Mouse (Mus musculus) retina, embryonic 14.5 days (tissue): ENCODE measurements around the gene Dhrs7c.
A peak's percentile ranks its signal among the peaks of the same experiment; 100 is the strongest.

Source experiments
- DNase-seq: peaks from one replicate; pipeline ENCODE4 v3.0.0-alpha.2; 2015; ENCODE audit warnings: low spot score

Gene Dhrs7c

DNA sequence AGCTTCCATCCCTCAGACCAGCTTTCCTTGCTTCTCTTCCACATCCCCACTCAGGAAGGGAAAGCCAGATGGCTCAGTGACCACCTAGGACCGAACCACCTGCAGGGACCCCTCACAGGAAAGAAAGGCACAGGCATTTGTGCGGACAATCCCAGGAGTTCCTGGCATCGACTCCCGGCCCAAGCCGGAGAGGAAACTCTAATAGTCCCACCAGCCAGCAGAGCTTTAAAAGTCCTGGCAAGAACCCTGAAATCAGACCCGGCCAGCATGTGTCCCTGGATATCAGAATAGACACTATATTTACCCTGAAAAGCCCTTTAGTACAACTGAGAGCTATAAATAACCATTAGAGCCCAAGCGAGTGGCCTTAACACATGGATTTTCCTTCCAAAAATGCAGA, at the start of gene Dhrs7c:
TSS of gene Dhrs7c (plus strand) at position 257 of the 400 bp plus-strand sequence.
- no peak for DNase-seq

DNA sequence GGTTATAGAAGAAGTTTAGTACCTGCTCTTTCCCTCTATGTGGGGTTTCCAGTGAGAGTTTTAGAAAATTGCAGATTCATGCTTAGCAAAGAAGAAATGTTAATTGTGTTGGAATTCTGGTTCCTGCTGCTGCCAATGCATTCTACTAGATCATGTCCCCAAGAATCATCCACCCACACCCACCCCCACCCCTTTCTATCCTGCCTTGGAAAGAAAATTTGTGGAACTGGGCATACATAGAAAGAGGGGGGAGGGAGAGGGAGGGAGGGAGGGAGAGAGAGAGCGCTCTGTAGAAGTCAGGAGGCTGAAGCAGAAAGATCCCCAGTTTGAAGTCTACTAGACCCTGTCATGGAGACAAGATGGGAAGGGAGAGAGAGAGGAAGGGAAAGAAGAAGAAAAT, 41.7 kb upstream of the Dhrs7c start:
- no peak for DNase-seq

DNA sequence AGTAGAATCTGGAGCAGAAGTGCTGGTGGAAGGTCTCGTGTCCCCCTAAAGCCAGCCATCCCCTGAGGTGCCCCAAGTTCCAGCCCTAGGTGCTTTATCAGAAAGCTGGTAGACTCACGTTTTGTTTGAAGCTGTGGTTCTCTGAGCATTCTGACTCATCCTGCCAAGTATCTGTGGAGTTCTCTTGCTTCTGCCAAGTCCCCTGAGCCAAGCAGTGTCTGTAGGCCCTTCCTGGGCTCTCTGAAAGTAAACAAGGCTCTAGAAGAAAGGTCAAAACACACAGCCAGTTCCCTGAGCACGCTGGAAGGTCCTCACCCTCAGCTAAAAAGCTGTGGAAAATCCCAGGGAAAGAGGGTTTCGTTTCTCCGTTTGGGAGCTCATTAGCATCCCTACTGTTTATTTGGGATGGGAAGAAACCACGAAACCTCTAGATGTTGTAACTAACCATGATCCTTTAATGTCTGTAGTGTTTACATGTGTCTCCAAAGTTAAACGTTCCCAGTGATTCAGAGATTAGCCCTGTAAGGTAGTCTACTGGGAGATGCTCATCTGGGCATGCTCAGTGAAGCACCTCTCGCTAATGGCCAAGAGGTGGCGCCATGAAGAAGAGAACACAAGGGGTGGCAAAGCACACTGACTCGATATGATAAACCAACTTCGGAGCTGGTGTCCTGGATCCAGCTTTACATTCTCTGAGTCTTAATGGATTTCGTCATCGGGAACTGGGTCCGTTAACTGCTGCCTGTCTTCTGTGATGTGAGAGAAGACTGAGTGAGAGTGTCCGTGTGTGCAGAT, 40.4 kb upstream of the Dhrs7c start:
- no peak for DNase-seq

DNA sequence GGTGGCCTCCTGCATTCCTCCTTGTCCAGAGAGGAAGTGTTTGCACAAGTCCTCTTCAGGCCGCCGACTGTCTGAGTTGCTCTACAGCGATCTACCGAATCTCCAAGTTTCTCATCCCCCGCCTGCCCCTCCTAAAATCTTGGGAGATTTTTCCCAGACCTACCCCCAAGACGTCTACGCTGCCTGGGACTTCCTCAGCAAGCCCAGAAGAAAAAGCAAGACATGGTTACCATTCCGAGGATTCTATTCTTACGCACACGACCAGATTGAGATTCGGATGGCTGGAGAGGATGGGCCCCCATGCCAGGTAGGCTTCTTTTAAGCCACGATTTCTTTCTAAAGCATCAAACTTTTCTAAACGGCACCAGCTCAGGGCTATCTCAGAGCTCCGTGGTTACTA, 26.9 kb upstream of the Dhrs7c start, which contains the start of gene Glp2r:
TSS of gene Glp2r (minus strand) at position 101 of the 400 bp plus-strand sequence.
- DNase-seq, result no peak

DNA sequence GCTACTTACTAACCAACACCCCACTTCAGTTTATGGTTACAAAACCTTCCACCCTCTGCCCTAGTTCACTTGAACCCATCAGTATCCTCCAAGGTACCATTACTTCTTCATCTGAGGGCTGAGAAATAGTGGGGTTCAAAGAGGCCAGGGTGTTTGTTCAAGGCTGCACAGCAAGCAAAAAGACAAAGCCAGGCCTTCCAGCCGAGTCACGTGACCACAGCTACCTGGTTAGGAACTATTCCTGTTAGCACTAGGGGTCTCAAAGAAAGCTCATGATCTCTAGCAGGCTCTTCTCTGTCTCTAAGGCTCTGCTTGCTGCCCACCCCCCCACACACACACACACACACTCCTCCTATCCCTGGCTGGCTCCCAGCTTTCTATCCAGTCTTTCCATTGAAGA, 26.3 kb upstream of the Dhrs7c start:
- DNase-seq, result no peak

DNA sequence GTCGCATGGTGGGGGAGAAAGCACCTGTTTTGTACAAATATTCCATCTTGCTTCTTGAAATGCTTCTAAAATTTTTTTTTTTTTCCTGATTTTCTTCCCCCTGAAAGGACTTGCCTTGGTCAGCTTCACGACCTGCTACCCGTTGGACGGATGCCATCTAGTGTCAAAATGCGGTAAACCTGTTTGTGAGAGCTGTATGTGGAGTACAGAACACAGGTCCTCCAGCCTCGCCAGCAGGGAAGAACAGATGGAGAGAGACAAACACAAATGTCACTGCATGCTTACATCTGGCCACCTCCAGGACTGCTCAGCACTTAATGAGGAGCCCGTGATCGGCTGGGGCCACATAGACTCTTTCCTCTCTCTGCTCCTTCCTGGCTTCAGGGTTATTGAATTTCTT, 25.4 kb upstream of the Dhrs7c start:
- peak; percentile 76 for DNase-seq

DNA sequence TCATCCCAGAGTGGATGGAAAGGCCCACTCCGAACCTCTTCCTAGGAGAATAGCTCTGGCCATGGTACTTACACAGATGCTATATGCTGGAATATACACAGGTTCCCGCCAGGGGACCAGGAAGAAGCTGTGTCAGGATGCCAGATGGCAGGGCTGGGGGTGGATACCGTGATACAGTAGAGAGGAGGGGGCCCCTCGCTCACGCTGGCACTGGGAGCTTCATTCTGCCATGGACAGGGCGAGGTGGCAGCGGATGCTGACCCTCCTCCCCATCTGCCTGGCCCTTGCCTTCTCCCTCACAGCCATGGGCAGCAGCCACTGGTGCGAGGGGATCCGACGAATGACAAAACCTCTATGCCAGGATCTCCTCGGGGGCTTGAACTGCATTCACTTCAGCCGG, 23.6 kb upstream of the Dhrs7c start, which contains the start of gene Gsg1l2:
TSS of gene Gsg1l2 (plus strand) at position 230 of the 400 bp plus-strand sequence.
- DNase-seq, result no peak

DNA sequence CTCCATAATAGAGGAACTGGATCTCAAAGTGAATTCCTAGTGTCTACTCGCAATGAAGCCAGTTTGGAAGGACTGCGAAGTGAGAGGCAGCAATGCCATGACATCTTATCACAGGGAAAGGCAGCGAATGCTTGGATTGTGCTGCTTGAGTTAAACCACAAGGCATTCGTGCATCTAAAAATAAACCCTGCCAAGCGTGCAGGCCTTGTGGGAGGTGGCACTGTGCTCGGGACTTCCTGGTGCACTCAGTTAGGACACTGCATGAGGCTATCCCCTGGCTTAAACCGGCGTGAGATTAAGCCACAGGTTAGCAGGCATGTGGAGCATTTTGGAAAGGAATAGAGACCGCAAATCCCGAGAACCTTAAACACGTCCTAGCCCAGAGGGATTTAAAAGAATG, 7.8 kb upstream of the Dhrs7c start:
- DNase-seq, result no peak

DNA sequence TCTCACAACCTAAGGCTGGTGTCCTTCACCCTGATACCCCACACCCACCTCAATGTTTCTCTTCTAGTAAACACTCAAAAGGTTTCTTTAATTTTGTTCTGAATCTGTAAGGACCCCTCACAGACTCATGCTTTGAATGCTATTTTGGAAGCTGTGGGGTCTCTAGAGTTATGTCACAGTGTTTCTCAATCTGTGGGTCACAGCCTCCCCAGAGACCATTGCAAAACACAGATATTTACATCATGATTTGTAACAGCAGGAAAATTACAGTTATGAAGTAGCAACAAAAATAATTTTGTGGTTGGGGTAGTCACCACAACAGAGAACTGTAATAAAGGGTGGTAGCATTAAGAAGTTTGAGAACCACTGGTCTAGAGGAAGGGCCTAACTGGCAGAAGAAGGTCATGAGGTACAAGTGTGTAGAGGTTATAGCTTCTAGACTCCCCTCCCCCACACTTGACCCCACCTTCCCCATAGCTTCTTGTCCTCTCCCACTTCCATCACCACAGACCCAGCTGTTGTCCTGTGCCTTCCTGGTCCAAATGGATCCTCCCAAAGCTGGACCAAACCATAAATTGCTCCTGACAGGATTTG, 2.2 kb downstream of the Dhrs7c start:
- no peak for DNase-seq

DNA sequence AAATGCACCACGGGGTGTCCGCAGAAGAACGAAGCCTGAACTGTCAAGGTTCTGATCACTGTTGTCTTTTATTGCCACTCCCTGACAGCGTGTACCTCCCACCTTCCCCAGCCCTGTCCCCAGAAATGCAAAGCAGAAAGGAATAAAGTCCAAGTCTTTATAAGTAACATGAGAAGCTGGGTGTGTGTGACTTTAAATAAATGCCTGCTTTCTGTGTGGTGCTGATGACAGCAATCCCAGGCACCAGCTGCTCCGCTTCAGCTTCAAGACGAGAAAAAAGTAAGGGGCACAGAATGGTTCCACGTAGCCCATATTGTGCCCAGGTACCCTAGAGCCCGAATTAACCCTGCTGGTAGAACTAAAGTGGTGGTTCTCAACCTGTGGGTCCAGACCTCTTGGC, 3.2 kb downstream of the Dhrs7c start:
- no peak for DNase-seq

DNA sequence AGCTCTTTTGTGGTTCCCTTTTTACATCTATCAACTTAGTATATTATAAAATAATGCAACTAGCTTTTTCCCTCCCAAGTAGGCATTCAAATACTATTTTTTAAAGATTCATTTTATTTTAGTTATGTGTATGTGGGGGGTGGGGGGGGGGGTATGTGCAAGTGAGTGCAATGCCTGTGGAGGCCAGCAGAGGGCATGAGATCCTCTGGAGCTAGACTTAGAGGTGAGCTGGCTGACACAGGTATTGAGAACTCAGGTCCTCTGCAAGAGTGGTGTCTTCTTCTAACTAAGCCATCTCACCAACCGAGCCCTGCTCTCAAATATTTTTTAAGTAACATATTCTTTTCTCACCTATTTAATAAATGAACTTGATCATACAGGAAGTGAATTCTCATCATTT, 7.6 kb downstream of the Dhrs7c start:
- no peak for DNase-seq

DNA sequence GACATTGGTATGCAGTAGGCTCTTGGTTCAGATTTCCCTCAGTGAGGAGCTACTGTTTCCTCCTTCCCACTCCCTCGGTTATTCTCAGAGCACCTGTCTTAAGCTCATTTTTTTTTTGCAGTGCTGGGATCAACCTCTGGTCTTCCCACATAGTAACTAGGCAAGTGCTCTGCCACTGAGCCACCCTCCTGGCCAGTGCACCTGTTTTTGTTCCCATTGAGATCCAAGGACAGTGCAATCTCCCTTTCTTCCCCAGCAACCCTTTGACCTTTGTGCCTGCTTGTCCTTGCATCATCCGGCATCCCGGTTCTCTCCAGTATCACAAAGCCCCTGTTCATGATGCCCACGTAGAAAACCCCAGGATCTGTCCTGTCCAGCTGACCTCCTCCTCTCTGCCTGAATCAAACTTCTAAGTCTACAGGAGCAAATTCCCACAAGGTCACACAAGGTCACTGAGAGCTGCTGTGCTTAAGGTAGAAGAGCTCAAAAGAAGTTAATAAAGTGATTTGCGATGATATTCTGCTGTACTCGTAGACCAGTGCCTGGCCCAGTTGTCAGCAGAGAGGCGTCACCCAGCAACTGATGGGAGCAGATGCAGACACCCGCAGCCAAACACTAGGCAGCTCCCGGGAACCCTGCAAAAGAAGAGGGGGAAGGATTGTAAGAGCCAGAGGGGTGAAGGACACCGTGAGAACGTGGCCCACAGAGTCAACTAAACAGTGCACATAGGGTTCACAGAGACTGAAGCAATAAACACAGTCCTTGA, 9.0 kb downstream of the Dhrs7c start:
- no peak for DNase-seq

DNA sequence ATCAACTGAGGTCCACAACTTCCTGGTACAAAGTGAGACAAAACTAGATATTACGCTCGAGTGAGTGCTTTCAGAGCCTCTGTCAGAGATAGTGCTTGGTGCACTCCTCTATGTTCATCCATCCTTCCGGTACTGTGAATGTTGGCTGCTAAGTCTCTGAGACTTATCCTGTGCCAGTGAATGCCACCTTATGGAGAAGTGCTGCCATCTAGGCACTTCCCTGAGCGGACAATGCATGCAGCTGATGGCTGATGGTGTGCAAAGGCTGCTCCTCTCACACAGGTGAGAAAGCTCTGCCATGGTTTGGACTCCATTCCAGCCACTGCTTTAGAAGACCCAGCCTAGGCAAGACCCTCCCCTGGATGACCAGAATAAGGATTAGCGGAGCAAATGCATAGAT, 10.1 kb downstream of the Dhrs7c start:
- DNase-seq, result no peak

DNA sequence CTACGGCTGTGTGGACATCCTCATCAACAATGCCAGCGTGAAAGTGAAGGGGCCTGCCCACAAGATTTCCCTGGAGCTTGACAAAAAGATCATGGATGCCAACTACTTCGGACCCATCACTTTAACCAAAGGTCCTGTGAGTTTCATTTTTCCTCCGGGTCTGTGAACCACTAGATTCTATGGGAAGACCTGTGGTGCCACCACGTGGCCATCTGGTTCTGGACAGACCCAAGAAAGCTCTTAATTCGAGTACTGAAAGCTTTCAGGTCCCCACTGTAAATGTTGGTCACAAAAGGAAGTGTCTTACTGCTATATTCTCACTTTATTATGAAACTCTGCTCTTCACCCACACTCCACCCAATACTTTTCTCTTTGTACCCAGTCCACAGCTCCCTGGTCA, 13.5 kb downstream of the Dhrs7c start:
- DNase-seq, result no peak

DNA sequence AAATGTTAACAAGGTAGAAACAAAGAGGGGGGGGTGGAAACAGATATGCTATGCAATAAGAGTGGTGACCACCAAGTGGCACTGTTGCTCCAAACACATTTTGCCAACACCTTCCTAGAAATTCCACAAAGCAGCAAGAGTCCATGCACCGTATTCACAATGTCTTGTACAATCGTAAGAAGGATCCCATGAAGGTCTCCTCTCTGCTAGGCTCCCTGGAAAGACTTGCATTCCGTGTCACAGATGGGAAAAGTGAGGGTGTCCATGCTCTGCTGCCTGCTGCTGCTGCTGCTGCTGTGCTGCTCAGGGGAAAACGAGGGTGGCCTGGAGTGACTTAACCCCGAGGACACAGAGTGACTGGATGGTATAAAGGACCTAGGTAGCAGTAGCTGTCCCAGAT, 21.6 kb downstream of the Dhrs7c start:
- DNase-seq, result peak; percentile 69

DNA sequence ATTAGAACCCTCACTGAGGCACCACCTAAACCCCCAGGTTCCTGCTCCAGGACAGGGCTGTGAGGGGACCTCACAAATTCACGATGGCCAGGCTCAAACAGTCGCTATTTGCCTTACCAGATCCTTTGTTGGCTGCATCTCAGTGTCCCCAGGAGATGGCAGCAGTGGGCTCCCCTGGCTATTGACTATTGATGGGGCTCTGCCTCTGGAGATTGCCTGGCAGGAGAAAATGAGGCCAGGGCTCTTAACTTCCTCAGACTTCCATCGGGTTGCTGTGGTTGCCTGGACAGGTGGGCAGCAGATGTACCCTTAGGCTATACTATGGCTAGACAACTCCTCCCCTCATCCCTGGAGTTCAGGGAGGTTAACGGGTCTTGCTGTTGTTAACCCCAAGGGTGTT, 22.2 kb downstream of the Dhrs7c start:
- peak; percentile 79 for DNase-seq

DNA sequence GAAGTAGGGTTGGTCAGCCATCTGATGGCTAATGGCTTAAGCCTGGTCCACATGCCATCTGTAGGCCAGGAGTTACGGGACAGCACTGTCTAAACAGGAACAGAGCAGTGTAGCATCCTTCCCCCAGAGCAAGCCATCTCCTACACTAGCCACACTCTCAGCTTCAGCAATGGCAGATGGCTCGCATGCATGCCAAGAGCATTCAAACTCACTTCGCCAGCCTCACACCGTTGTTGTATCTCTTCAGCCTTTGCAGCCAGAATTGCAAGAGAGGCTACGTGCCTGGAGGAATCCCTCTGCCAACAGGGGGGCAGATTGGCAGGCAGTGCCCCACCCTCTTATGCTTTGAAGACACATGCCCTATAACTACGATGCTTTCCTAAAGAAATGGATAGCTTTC, 23.6 kb downstream of the Dhrs7c start:
- no peak for DNase-seq

DNA sequence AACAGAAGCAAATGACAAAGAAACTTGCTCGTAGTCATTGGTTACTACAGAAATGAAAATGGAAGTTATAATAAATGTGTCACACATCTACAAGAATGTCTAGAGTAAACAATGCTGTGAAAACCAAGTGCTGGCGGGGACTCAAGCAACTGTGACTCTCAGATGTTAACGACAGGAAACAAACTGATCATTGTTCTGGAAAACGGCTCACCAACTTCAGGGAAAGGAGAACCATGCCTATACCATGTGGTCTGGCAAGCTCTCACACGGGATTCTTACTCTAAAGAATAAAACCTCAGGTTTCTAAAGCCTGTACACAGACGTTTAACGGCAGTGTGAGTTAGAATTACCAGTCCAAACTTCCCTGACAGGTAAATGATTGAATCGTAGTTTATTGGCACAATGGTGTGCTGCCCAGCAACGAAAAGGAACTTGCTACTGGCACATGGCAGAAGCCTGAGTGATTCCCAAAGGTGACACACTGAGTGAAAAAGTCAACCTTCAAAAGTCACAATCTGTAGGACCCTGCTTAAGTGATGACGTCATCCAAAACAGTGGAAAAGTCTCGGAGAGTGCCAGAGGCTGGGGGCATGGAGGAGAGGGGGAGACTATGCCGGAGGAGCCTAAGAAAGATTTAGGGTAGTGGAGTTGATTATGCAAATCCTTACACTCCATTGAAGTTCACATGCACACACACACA, 30.5 kb downstream of the Dhrs7c start:
- DNase-seq, result no peak

DNA sequence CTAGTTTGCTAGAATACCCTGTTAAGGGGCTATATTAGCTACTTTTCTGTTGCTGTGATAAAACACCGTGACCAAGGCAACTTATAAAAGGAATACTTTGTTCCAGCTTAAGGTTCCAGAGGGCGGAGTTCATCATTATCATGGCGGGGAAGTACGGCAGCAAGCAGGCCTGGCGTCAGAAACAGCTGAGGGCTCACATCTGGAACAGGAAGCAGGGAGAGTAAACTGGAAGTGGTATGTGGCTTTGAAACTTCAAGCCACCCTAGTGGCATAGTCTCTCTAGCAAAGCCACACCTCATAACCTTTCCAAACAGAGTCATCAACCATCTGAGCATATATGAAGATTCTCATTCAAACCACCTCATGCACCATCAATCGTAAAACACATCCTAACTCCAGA, 31.5 kb downstream of the Dhrs7c start:
- no peak for DNase-seq

DNA sequence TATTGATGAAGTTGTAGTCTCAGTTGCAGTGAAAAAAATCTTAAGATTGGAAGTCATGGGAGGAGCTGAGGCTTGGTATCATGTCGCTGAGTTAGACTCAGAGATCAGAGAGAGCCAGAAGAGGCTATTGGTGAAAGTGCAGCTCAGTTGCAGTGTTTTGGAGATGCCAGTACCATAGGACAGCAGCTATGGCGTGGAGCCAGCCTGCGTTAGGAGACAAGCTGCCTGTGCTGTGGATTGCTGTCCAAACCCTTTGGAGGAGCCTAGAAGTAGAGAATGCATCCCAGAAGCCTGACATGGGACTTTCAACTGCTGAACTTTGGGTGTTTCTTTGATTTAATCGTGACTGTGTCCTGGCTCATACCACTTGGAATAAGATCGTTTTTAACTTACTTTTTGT, 33.8 kb downstream of the Dhrs7c start:
- no peak for DNase-seq

DNA sequence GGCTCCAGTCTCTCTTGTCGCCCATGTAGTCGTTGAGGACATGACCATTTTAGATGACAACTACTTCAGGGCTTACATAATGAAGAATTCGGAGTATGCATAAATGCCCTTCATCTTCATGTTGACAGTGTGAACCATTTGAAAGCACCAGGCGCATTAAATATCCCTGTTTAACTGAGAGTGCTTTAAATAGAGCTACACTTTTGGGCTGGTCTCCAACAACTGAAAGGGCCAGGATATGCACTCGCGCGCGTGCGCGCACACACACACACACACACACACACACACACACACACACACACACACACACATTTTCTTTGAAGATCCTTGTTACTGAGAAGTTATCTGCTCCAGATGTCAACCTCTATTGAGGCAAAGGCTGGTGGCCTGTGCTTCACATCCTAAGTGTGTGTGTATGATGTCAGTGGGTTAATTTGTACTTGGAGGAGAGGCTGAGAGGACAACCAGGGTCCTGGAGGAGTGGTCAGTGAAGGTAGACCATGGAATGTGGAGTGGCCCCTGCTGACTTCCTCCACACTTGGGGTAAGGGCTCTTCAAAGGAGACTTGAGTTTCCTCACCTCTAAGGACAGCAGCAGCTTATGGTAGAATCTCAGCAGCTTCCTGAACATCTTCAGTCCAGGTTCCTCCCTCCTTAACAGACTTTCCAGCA, 37.6 kb downstream of the Dhrs7c start:
- no peak for DNase-seq

DNA sequence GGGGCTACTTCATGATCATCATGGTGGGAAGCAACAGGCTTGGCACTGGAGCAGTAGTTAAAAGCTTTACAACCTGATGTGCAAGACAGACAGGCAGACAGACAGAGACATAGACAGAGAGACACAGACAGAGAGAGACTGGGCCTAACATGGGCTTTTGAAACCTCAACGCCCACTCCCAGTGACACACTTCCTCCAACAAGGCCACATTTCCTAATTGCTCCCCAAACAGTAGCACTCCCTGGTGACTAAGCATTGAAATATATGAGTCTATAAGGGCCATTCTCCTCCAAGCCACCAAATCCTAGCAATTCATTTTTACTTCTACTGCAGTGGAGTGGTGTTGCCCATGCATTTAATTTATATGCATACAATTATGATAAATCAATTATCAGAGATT, 41.8 kb downstream of the Dhrs7c start:
- DNase-seq, result no peak
